Mouse (Mus musculus): ENCODE measurements at regions not wholly inside any gene's neighbourhood (a gene's known extent, or its start where the extent isn't known, plus 50 kb on each side); places are given as distances from the start of the nearest gene placed in this dataset.
A peak's percentile ranks its signal among the peaks of the same experiment; 100 is the strongest.

DNA sequence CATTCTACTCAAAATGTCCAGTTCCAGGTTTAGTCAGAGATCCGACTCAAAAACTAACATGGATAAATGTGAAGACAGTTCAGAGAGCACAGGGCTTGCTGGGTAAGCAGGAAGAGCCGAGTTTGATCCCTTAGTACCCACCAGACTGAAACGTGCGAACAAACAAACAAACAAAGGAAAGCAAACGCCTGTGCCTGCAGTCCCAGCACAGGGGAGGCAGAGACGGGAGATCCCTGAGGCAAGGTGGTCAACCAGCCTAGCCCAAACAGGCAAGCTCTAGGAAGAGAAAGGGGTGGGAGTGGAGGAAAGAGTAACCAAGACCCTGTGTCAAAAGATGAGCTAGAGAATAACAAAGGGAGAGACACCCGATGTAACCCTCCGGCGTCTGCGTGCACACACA lies 293.5 kb upstream of the Sdk2 start:
- DNase-seq: no peak
- intact Hi-C loops (cut with DNase I): no loop called here

DNA sequence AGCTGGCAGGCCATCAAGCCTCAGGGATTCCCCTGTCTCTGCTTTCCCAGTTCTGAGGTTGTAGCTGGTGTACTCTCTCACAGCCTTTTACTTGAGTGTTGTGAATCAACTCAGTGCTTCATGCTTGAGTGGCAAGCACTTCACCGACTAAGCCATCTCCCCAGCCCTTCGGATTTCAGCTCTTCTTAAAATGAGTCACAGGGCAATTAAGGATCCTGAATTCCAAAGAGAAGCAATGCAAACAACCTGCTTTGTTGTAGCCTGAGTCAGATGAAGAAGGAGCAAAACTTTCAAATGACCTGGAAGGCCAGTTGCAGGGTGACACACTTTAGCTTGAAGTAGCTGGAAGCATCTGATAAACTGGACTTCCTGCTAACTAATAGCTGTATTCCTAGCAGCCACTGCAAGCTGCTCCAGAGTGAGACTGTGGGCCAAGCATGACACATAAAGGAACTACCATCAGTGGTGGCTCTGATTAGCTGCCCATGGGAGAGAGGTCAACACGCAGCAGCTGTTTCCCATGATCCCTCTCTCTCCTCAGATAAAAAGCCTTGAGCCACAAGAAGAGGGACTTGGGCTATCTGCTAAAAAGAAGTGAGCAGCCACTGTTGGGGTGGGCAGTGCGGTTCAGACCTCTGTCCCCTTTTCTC lies 285.4 kb upstream of the Sdk2 start:
- intact Hi-C loops (cut with DNase I): no loop called here
- peak; percentile 9 to 49 for DNase-seq

DNA sequence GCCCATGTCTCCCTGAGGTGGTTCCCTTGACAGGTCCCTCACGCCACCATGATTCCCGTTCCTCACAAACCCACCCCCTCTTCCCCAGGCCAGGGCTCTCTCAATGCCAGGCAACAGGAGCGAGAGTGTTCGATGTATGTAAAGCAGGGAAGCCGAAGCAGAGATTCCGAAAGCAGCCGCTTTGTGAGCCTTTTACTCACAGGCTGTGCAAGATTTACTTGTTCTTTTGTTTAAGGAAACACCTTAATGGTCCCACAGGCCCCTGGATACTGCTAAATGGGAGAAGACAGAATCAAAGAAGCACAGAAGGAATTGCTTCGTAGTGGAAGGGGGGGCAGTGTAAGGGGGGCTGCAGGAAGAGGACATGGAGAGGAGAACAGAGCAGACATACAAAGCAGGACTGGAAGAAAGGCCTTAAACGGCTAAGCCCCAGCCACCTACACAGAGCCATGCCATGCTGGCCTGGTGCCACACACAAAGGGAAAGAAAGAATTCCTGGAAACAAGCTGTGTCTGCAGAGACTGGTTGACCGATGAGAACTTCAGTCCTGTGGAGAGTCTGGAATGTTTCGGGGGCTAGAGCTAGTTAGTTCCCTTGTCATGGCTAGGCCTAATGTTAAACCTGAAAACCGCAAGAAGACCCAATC lies 270.1 kb upstream of the Sdk2 start:
- intact Hi-C loops (cut with DNase I): no loop called here
- DNase-seq: no peak

DNA sequence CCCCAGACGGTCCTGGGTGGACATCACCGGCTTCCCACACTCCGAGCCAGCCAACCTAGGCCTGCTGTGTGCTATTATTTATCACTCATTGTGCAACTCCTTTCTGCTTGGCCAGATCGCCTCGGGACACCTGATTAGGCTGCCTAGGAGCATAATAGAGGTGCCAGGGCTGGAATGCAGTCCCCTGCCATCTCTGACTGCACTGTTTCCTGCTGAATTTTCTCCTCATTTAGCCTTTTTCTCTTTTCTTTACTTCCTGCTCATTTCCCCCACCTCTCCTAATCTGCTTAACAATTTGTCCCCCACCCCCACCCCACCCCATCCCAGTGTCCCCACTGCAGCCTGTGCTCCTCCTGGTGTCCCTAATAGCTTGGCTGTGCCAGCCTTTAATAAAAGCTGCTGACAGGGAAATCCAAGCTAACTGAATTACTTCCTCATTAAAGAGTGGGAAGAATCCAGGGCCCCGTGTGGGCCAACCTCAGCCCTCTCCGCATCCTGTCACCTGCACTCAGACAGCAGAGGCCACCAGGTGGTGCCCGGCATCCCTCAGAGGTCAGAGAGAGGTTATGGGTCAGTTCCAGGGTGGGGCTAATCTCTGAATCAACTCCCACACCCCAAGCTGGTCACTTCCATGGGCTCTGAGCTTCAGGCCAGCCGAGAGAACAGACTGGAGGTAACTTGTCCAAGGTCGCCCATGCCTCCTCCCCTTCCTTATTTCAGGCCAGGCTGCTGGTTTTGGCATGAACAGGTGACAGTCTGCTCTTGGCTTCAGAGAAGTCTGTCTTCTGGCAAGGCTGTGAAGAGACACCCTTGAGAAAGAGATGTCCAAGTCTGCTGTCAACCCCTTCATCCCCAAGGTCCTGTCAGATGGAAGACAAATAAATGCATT lies 269.3 kb upstream of the Sdk2 start:
- intact Hi-C loops (cut with DNase I): no loop called here
- no peak for DNase-seq

DNA sequence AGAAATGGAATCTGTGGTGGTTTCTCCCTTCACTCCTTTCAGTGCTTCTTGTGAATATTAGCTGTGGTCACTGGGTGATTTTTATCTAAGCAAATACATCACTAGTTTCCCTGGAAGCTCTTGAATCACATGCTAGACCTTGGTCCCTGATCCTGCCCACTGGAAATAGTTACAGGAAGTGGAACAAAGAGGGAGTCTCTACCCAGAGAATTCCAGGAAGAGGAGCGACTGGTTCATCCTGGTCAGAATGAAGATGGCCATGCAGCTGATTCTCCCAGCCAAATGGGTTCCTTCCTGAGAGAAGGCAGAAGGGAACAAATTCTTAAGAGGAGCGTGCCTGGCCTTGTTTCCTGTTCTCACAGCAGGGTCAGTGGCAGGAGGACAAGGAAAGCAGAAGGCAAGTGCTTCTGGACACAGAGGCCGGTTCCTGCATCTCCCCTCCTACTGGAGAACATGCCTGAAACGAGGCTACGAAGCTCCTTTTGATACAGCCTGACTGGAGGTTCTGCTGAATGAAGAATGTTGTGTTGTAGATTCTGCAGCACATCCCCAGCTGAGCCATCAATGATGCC lies 264.8 kb upstream of the Sdk2 start:
- no peak for DNase-seq
- intact Hi-C loops (cut with DNase I): no loop called here

DNA sequence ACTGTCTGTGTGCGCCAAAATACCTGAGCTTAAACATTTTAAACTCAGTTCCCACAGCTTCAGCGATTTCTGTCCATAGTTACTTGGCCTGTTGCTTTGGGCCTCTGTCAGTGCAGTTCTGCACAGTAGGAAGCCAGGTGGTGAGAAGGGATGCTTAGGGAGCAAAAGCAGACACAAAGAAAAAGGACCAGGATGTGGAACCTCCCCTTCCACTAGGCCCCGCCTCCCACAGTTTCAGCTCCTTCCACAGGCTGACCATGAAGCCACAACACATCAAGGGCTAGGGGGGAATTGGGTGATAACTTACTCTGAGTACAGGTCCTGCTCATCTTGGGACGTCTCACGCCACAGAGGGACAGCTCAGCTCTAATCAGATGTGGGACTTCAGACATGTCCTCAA lies 263.5 kb upstream of the Sdk2 start:
- intact Hi-C loops (cut with DNase I): no loop called here

DNA sequence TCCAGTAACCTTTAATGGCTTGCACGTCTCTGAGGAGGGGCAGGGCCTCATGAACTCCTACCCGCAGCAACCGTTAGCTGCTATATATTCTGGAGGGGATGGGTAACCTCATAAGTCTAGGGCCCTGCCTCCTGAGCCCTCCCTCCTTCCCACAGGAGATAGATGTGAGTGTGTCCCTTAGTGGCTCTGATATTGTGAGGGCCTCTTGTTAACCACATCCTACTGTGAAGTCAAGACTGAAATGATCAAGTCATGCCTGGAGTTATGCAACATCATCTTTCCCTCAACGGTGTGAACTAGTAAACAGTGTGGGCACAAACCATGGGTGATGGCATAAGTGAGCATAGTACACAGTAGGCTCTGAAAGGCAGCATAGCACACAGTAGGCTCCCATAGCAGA lies 255.8 kb upstream of the Sdk2 start:
- intact Hi-C loops (cut with DNase I): no loop called here
- DNase-seq: no peak

More for the DNA sequence above, 263.5 kb upstream of the Sdk2 start:
- DNase-seq: no peak

DNA sequence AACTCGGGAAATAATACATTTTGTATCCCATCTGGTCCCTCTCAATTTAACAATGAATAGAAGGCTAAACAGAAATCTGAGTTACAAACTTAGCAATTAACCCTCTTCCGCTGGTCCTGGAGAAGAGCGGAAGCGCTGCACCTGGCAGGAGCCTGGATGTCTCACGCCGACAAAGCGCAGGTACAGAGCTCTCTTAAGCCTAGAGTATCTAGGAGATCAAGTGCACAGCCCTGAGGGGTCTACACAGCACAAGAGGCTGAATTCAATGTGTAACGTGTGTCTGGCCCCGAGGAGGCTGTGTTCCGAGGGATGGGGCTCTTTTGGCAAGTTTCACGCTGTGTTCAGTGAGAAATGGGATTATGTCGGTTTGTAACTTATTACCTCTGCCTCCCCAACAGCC lies 255.1 kb upstream of the Sdk2 start:
- intact Hi-C loops (cut with DNase I): no loop called here
- DNase-seq: no peak

DNA sequence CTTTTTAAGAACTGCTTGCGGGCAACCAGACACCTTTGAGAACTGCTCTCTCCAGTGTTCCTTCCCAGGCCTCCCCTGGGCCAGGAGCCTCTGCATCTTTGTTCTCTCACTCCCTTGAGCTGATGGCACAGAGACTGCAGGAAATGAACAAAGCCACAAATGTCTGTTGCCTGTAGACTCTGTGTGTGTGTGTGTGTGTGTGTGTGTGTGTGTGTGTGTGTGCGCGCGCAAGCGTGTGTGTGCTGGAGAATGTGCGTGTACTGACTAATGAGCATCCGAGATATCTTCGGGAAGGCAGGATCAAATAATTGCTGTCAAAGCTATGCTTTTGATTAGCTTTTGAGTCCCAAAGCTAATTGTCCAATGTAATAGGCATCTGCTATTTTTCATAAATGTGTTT lies 254.7 kb upstream of the Sdk2 start:
- DNase-seq: no peak
- intact Hi-C loops (cut with DNase I): no loop called here

DNA sequence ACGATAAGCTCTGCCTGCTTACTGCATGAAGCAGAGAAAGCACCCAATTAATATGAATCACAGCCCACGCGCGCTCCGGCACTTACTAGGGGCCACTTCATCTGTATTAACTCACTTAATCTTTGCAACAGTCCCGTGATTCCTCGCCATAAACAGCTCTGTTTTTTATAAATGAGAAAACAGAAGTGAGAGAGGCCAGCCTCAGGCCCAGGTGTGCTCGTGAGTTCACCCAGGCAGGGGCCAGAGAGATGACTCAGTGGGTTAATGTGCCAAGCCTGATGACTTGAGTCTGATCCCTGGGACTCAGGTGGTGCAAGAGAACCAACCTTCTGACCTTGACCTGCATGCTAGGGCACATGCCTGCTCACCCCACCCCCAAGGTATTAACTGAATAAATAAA lies 248.4 kb upstream of the Sdk2 start:
- DNase-seq: no peak
- intact Hi-C loops (cut with DNase I): no loop called here

DNA sequence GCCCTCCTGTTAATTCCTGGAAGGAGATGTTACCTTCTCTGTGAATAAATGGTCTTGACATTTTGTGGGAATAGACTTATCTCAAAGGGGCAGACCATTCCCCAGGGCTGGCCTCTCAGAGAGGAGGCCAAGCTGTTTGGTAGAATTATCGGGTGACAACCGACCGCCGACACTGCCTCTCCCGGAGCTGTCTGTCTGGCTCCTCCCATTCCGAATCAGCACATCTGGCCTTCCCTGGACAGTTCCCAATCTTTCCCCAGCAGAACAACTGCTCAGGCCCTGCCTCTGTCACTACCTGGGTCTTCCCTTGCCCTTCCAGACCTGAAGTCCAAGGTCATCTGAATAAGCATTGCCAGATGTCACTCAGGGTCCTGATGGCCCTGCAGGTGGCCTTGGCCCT lies 246.8 kb upstream of the Sdk2 start:
- intact Hi-C loops (cut with DNase I): no loop called here
- no peak for DNase-seq

DNA sequence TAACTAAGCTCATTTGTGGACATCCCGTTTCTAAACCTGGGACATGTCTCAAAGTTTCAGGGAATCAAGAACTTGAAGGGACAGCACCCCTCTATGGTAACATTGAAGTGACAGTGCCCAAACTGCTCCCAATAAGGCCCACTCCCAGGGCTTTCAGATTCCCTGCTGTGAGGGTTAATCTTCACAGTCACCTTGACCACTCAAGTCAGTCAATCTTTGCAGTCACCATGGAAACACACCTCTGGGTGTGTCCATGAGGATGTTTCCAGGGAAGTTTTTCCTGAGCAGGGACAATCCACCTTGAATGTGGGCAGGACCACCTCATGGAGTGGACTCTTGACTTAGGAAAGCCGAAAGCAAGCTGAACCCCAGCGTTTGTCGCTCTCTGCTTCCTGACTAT lies 244.8 kb upstream of the Sdk2 start:
- no peak for DNase-seq
- intact Hi-C loops (cut with DNase I): no loop called here

DNA sequence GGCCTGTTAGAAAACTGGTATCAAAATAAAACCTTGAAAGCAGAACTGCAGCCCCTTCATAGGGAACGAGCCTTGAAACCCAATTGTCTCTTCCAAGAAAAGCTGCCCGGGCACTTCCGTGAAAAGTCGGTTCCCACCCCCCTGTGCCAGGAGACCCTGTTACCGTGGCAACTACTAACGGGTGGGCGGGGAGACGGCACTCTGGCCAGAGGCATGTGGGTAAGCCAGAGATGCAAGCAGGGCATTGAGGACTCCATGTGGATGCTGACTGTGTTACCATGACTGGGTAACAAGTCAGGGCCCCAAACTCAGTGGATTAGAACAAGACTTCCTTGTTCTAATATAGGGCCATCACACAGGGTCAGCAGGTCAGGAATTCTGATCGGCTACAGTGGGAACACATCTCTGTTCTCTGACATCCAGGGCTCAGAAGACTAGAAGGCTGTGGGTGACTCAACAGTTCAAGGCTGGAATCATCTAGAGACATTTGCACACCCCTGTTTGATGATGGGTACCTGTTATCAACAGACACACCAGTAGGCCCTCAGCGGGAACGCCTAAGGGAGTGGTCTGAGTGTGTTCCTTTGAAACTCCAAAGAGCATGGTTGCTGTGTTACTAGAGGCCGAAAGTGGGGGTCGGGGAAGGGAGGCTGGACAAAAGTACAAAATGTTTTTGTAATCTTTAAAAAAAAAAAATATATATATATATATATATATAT lies 236.9 kb upstream of the Sdk2 start:
- no peak for DNase-seq
- intact Hi-C loops (cut with DNase I): no loop called here

DNA sequence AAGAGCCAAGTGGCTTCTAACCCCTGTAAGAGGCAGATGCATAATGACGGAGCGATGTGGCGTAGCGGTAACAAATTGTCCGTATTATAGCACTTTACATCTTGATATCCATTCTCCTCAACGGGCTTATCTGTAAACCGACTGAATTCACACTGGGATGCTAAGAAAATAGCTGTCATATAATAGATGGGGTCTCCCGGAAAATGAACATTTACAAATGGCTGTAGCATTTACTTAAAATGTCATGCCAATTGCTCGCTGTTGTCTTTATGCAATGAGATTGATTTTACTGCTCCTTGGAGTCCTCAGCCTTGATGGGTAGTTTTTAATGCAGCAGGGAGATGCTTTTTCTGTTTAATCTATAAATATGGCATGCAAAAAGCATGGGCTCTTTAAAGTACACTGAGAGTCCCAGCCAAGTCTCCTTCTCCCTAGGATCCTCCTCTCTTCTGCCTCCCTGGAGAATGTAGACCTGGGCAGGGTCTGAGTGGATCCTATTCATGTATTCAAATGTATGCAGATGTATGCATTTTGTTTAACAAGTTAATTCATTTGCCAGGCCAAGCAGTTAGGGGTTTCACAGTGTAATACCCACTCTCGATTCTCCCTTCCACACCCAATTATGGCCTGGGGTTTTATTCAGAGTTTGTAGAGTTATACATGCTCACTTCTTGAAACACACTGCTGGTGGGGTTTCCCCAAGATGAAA lies 233.9 kb upstream of the Sdk2 start:
- no peak for DNase-seq
- intact Hi-C loops (cut with DNase I): no loop called here

DNA sequence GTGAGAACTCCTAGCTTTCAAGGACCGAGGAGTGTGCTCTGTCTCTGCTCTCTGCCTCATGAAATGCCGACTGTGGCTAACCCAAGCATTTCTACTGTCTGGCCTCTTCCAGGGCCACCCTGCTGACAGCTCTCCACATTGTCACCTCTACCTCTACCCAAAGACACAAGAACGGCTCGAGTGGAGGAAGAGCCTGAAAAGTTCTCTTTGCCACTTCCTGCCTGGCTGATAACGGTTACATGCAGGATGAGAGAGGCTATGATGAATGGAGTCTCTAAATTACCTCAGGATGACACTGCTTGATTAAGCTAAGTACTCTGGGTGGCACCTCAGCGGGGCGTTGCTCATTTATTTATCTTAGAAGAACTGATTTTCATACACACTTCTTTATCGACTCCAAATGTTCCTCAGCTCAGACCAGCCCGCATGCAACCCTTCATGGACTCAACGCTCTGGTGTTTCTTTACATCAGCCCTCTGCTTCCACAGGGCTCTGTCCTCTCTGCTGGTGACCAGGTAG lies 230.0 kb upstream of the Sdk2 start:
- intact Hi-C loops (cut with DNase I): no loop called here

DNA sequence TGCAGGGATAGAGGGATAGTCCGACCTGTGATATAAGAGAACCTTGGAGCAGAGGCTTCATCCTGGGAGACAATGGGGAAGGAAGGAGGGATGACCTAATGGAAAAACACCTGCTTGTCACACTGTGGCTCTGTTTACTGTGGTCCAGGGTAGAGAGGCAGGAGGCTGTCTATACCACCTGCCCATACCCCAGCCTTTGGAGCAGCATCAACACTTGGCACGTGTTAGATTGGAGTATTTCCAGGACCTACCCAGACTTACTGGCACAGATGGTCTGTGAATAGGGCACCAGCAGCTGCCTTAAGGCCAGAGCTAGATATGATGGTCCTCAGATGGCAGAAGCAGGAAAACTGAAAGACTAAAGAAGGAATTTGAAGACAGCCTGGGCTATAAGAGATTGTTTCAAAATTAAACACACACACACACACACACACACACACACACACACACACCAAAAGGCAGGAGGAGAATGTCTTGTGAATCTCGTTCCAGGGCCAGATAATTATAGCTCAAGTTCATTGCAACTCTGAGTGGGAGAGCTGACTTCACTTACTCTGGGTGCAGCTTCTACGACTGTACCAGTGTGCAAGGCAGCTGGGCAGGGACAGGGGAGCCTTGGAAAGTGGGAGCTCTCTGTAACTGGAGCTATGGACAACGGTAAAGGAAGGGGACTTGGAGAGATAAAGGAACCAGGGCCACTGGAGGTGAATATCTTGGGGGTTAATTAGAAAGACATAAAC lies 227.8 kb upstream of the Sdk2 start:
- intact Hi-C loops (cut with DNase I): no loop called here
- DNase-seq: no peak

More for the DNA sequence above, 230.0 kb upstream of the Sdk2 start:
- no peak for DNase-seq

DNA sequence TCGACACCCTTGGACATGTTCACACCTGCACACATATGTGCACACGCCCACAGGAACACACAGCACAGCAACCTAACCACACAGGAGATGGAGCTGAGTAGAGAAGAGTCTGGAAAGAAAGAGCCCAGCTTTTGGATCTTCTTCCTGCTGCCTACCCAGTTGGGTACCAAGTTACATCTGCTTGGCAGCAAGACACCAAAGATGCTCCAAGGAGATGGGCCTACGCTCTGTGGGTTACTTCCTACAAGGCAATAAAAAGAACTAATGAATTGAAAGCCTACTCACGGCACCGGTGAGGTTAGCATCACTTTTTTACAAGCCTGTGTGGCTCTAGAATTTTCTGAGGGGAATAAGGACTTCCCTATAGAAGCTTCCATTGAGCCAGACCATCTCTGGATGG lies 224.4 kb upstream of the Sdk2 start:
- intact Hi-C loops (cut with DNase I): no loop called here
- DNase-seq: no peak

DNA sequence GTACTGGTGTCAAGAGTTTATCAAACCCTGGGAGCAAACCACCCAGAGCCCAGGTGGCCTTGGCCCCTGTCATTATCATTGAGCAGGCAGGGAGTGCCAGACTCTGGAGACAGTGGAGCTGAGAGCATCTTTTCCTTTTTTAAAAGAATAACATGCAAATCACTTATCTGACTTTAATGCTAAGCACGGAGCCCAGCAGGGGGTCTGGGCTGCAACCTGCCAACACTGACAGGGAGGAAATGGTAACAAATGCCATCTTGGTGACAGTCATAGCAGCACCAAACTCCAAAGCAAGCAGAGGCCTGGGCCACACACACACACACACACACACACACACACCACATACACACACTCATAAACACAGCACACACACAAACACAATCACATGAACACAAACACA lies 223.1 kb upstream of the Sdk2 start:
- no peak for DNase-seq
- intact Hi-C loops (cut with DNase I): no loop called here

Data from heart, postnatal 14 days (tissue).